Mouse (Mus musculus) testis, adult 2 months (tissue): ENCODE data around the gene Ccdc187.

ENCODE experiments used
- CTCF ChIP-seq: fragments of 200-500 bp; IDR thresholded peaks from 2 replicates; pipeline ENCODE4 v1.5.1; 2012; ENCODE audit warnings: low read depth, mild to moderate bottlenecking, inconsistent platforms, low read length, moderate library complexity; ENCODE audit not compliant: control insufficient read depth, insufficient read depth, insufficient replicate concordance
- POLR2A ChIP-seq: fragments of 200-500 bp; IDR thresholded peaks from 2 replicates; pipeline ENCODE4 v1.6.1; 2012; ENCODE audit warnings: low read depth, mild to moderate bottlenecking, inconsistent platforms, low read length, moderate library complexity; ENCODE audit not compliant: control insufficient read depth

- no peak for TF ChIP-seq POLR2A
- TF ChIP-seq CTCF: no peak
Observed at GRCm38 (mm10) chr2:26257315-26258096, 36.9 kb downstream of the Ccdc187 start.
